Mouse (Mus musculus) heart, adult 2 months (tissue): ENCODE measurements around the gene Gm4869.

ENCODE experiments used
- CTCF ChIP-seq: fragments of 200-600 bp; IDR thresholded peaks from 2 replicates; pipeline ENCODE4 v1.8.1; 2022; ENCODE audit warnings: antibody characterized with exemption, mild to moderate bottlenecking, moderate library complexity
- EP300 ChIP-seq: fragments of 200-500 bp; IDR thresholded peaks from 2 replicates; pipeline ENCODE4 v1.6.1; 2011; ENCODE audit warnings: low read depth, low read length, control low read depth; ENCODE audit not compliant: insufficient read depth

- TF ChIP-seq CTCF (peak; percentile 29; the same call in 1 of the 2 replicates), EP300 (no peak)
Observed at GRCm38 (mm10) chr5:140418489-140419441, 26.7 kb upstream of the Gm4869 start, which contains the start of gene Eif3b.
